Mouse (Mus musculus) kidney, embryonic 14.5 days (tissue): ENCODE results near the gene Hsd17b11. TPM values are rescaled to one million over a fixed set of nuclear protein-coding genes. Genes with fewer than 3 reads are reported as not detected.
A peak's percentile ranks its signal among the peaks of the same experiment; 100 is the strongest.

Experiments used
- ATAC-seq: fragments of 200-750 bp; cut with Nextera tagmentation; 2 replicates; pipeline ENCODE4 v1.8.0; 2017; ENCODE audit warnings: moderate number of reproducible peaks, mild to moderate bottlenecking, moderate TSS enrichment, moderate library complexity; ENCODE audit not compliant: low FRiP score, low TSS enrichment
- H3K27ac ChIP-seq: fragments of 300-500 bp; sonication (generic); 2 replicates; pipeline ENCODE4 v1.5.1; 2014; ENCODE audit warnings: low read depth, mild to moderate bottlenecking, low read length, moderate library complexity, mixed read lengths
- H3K27me3 ChIP-seq: fragments of 300-500 bp; sonication (generic); 2 replicates; pipeline ENCODE4 v1.6.1; 2014; ENCODE audit warnings: mild to moderate bottlenecking, low read length; ENCODE audit not compliant: control insufficient read depth, insufficient read depth
- H3K36me3 ChIP-seq: fragments of 300-500 bp; sonication (generic); 2 replicates; pipeline ENCODE4 v1.6.1; 2014; ENCODE audit warnings: low read length, mixed read lengths; ENCODE audit not compliant: control insufficient read depth, insufficient read depth
- H3K4me1 ChIP-seq: fragments of 300-500 bp; sonication (generic); 2 replicates; pipeline ENCODE4 v1.6.1; 2014; ENCODE audit warnings: low read length, mixed read lengths; ENCODE audit not compliant: control insufficient read depth, insufficient read depth
- H3K4me2 ChIP-seq: fragments of 300-500 bp; sonication (generic); replicated peaks from 2 replicates; pipeline ENCODE4 v1.6.1; 2014; ENCODE audit warnings: low read depth, mild to moderate bottlenecking, low read length
- H3K4me3 ChIP-seq: fragments of 300-500 bp; sonication (generic); 2 replicates; pipeline ENCODE4 v1.5.1; 2014; ENCODE audit warnings: mild to moderate bottlenecking, low read length
- H3K9ac ChIP-seq: fragments of 300-500 bp; sonication (generic); 2 replicates; pipeline ENCODE4 v1.6.1; 2014; ENCODE audit warnings: low read depth, mild to moderate bottlenecking, low read length, moderate library complexity
- H3K9me3 ChIP-seq: fragments of 300-500 bp; sonication (generic); 2 replicates; pipeline ENCODE4 v1.6.1; 2016; ENCODE audit warnings: low read length; ENCODE audit not compliant: control insufficient read depth
- WGBS: fragments of 180-500 bp; shearing (Covaris S2); extraction: QIAGEN DNeasy Blood & Tissue Kit; methylation state at CpG from one replicate; pipeline ENCODE4 v1.1.7; 2014; 5-methylcytosine and 5-hydroxymethylcytosine counted together
- polyA plus RNA-seq: library from polyadenylated mRNA; unstranded; fragments of >200 nt; fragmentation: Nextera tagmentation; extraction: Ambion mirVana; gene quantifications from 2 replicates; pipeline ENCODE4 v1.2.1, GENCODE M21; 2014

Hsd17b11 gene
- polyA plus RNA-seq, 1 experiment from 2014 or later: 7.3 TPM

- Histone ChIP-seq H3K4me2 (no peak overlapping the region), H3K4me1 (peaks cover 6% of the 10 kb centered on the region; the same call in 1 of the 2 replicates), H3K27ac (no peak overlapping the region), H3K4me3 (no peak overlapping the region), H3K36me3 (peaks cover 26% of the 10 kb centered on the region), H3K9me3 (no peaks in the 10 kb centered on the region), H3K27me3 (no peaks in the 10 kb centered on the region), H3K9ac (no peak overlapping the region)
- ATAC-seq: no peak
- 89% methylated on average over 7 of the region's 7 CpGs for WGBS
These were observed 34.6 kb upstream of the Hsd17b11 start for GRCm38 (mm10) chr5:104056295-104056694.

DNA sequence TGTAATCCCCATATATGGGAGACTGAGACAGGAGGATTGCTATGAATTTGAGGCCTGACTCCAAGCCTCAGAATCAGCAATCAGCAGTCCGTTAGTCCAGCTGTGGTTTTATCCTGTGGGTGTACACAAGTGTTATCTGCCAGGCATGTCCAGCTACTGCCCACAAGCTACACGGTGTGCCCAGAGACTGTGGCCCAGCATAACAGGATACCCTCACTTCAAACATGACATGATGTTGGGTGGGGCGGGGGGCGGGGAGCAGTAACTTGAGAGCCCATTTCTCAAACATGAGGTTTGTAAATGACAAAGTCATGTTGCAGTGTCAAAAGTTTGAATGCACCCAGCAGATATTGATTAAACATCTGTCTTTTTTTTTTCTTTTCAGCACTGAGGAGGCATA is 34.1 kb upstream of the Hsd17b11 start:
- WGBS: 90% methylated on average over 4 of the region's 4 CpGs
- Histone ChIP-seq H3K4me1 (peaks cover 6% of the 10 kb centered on the region; the same call in 1 of the 2 replicates), H3K27me3 (no peaks in the 10 kb centered on the region), H3K4me3 (no peak overlapping the region), H3K27ac (no peak overlapping the region), H3K9me3 (no peaks in the 10 kb centered on the region), H3K4me2 (no peak overlapping the region), H3K9ac (no peak overlapping the region), H3K36me3 (peaks cover 26% of the 10 kb centered on the region)
- ATAC-seq: no peak

DNA sequence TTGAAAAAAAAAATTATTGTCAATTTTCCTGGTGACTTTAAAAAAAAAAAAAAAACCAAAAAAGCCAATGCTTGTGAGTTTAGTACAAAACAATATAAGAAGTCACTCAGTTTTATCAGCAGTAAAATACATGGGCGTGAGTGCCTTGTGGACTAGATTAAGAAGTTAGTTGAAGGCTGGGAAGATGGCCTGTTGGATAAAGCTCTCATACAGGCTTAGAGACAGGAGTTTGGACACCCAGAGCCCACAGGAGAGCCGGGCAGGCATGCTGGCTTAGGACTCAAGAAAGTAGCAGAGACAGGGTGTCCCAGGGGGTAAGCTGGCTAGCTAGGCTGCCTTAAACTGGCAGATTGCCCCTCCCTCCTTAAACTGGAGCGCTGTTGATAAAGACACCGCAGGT is 33.2 kb upstream of the Hsd17b11 start:
- Histone ChIP-seq H3K4me3 (no peak overlapping the region), H3K36me3 (peaks cover 29% of the 10 kb centered on the region), H3K27me3 (no peaks in the 10 kb centered on the region), H3K9ac (no peak overlapping the region), H3K4me1 (peaks cover 6% of the 10 kb centered on the region; the same call in 1 of the 2 replicates), H3K27ac (no peak overlapping the region), H3K9me3 (no peaks in the 10 kb centered on the region), H3K4me2 (no peak overlapping the region)
- WGBS: 94% methylated on average over 4 of the region's 4 CpGs
- ATAC-seq: no peak

DNA sequence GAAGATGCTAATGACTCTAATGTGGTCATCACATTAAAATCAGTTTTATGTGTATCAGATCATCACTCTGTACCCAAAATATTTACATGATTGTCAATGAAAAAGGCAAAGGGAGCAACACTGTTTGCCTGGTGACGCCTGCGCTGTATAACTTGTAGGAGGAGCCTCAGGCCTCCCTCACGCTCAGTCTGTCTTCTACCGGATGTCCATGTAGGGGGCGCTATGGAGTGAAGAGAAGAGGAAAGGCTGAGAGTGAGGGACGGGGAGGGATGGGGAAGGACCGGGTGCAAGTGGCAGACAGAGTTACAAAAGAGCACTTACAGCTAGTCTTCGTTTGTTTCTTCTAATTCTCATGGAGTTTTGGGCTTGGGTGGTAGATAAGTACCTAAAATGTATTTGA is 31.2 kb upstream of the Hsd17b11 start:
- no peaks in the 10 kb centered on the region for H3K9me3 ChIP-seq
- H3K36me3 ChIP-seq: peaks cover 27% of the 10 kb centered on the region
- H3K27ac ChIP-seq: no peak overlapping the region
- no peak overlapping the region for H3K4me2 ChIP-seq
- no peaks in the 10 kb centered on the region for H3K27me3 ChIP-seq
- H3K4me3 ChIP-seq: no peak overlapping the region
- H3K4me1 ChIP-seq: 0 out of 2 replicates have a peak, but pooled peaks cover 1% of the 10 kb centered on the region
- no peak overlapping the region for H3K9ac ChIP-seq
- ATAC-seq: no peak
- 68% methylated on average over 8 of the region's 8 CpGs for WGBS

GRCm38 (mm10) chr5:104048139-104048538 is 26.4 kb upstream of the Hsd17b11 start:
- peaks cover 20% of the 10 kb centered on the region for H3K36me3 ChIP-seq
- H3K4me2 ChIP-seq: peak overlapping the region; percentile 78
- H3K9me3 ChIP-seq: no peaks in the 10 kb centered on the region
- peaks cover 9% of the 10 kb centered on the region; the same call in 1 of the 2 replicates for H3K4me1 ChIP-seq
- peak overlapping the region; percentile 81; the same call in 1 of the 2 replicates for H3K4me3 ChIP-seq
- no peaks in the 10 kb centered on the region for H3K27me3 ChIP-seq
- peak overlapping the region; percentile 86; the same call in 1 of the 2 replicates for H3K9ac ChIP-seq
- no peak for ATAC-seq
- H3K27ac ChIP-seq: no peak overlapping the region
- WGBS: 33% methylated on average over 4 of the region's 4 CpGs

DNA sequence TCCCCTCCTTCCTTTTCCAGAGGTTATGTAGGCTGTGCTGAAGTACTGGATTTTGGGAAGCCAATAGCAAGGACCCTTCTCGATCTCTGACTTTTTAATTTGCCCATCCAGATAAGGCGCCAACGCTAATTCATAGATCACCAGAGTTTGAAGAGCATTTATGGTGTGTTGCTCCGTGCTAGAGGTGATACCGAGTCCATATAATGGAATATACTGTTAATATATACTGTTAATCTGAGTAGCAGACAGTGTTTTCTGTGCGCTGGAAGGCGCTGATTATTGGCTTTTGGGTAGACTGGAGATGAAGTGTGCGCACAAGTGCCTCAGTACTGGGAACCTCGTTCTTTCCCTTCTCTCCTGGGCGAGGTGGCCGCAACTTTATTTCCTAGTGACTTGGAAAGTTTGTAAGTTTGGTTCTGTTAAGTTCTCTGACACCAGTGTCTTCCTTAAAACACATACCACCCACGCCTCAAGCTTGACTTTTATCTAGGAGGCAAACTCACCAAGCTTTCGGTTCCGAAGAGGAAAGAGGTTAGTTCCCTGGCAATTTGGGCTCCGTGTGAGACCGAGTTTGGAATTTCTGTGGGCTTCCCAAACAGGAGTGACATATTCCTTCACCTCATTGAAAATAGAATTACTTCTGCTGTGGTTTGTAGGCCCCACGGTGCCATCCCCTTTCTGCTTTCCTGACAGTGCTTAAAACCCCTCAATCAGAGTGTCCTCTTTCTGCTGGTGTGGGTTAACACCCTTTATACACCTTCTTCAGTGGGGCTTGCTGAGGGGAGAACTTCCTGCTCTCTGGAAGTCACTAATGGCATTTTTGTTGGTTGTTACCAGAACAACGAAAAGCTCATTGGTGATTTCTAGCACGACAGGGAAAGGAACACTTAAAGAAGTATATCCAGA is 25.7 kb upstream of the Hsd17b11 start:
- ATAC-seq: no peak; the same call in 1 of the 2 replicates
- peak overlapping the region; percentile 71; the same call in 1 of the 2 replicates for H3K27ac ChIP-seq
- peaks cover 18% of the 10 kb centered on the region for H3K36me3 ChIP-seq
- 2% methylated on average over 19 of the region's 19 CpGs for WGBS
- peaks cover 9% of the 10 kb centered on the region; the same call in 1 of the 2 replicates for H3K4me1 ChIP-seq
- peak overlapping the region; percentile 78 for H3K4me2 ChIP-seq
- H3K27me3 ChIP-seq: no peaks in the 10 kb centered on the region
- peak overlapping the region; percentile 81 for H3K4me3 ChIP-seq
- no peaks in the 10 kb centered on the region for H3K9me3 ChIP-seq
- peak overlapping the region; percentile 86 for H3K9ac ChIP-seq

DNA sequence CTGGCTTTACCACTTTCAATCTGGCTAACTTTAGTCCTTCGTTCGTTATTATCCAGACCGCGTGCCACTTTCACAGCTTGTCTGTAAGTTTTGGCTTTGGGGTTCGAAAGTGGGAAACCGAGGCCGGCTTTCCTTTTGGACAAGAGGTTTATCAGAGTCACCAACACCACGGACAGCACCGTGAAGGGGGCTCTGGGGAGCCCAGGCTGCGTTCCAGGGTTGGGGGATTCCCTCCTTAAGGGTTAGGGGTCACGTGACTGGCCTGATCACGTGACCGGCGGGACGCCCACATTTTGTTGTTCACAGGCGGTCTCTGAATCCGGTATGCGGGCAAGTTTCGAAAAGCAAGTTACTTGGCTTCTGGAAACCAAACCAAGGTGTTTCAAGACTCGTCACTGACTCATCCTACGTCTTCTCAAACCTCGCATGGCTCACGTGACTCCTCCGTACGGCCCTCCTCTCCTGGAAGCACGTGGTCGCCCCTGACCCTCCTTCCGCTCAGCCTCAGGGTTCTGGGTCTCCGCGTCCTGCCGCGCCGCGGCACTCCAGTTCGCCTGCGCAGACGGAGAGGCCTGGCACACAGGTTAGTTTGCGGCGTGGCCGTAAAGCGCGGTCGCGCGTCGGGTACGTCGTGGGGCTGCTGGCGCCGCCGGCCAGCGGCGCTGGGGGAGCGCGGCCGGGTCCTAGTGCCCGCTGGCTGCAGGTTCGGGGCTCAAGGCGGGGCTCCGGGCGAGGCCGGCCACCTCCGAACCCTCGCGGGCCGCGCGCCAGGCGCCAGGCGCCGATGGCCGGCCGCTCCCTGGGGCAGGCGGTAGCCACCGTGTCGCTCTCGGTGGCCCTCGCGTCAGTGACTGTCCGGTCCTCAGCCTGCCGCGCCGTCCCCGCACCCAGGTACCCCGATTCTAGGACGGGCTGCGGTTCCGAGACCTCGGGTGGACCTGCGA is 24.8 kb upstream of the Hsd17b11 start, which contains the start of gene Nudt9:
Gene Nudt9, plus strand, starts transcription at position 51 of the 944 bp plus-strand sequence.
- WGBS: 5% methylated on average over 90 of the region's 90 CpGs
- peak within 1 kb of the TSS; percentile 71; the same call in 1 of the 2 replicates for H3K27ac ChIP-seq
- peak within 1 kb of the TSS; percentile 78 for H3K4me2 ChIP-seq
- H3K9me3 ChIP-seq: no peaks in the 10 kb centered on the region
- ATAC-seq: peak; percentile 99
- peaks cover 9% of the 10 kb centered on the region for H3K36me3 ChIP-seq
- H3K9ac ChIP-seq: peak within 1 kb of the TSS; percentile 86
- H3K4me1 ChIP-seq: peaks cover 9% of the 10 kb centered on the region; the same call in 1 of the 2 replicates
- H3K27me3 ChIP-seq: no peaks in the 10 kb centered on the region
- H3K4me3 ChIP-seq: peak within 1 kb of the TSS; percentile 81

- WGBS: 65% methylated on average over 2 of the region's 2 CpGs
- H3K9me3 ChIP-seq: no peaks in the 10 kb centered on the region
- no peak overlapping the region for H3K27ac ChIP-seq
- H3K27me3 ChIP-seq: no peaks in the 10 kb centered on the region
- peaks cover 9% of the 10 kb centered on the region; the same call in 1 of the 2 replicates for H3K4me1 ChIP-seq
- H3K36me3 ChIP-seq: no peaks in the 10 kb centered on the region
- no peak overlapping the region for H3K4me2 ChIP-seq
- H3K9ac ChIP-seq: no peak overlapping the region
- no peak overlapping the region for H3K4me3 ChIP-seq
- no peak for ATAC-seq
These were observed 22.0 kb upstream of the Hsd17b11 start for GRCm38 (mm10) chr5:104043704-104044103.
